Mouse (Mus musculus) spleen, adult 2 months (tissue): Measurements from ENCODE around the gene Sult6b2.

Experiments
- CTCF ChIP-seq: fragments of 200-500 bp; IDR thresholded peaks from 2 replicates; pipeline ENCODE4 v1.5.1; 2011; ENCODE audit warnings: mild to moderate bottlenecking, inconsistent platforms; ENCODE audit not compliant: insufficient read depth, insufficient read length, insufficient replicate concordance; ENCODE audit errors: extremely low read depth
- POLR2A ChIP-seq: fragments of 200-500 bp; IDR thresholded peaks from 2 replicates; pipeline ENCODE4 v1.6.1; 2011; ENCODE audit warnings: low read depth, low read length, inconsistent platforms

DNA sequence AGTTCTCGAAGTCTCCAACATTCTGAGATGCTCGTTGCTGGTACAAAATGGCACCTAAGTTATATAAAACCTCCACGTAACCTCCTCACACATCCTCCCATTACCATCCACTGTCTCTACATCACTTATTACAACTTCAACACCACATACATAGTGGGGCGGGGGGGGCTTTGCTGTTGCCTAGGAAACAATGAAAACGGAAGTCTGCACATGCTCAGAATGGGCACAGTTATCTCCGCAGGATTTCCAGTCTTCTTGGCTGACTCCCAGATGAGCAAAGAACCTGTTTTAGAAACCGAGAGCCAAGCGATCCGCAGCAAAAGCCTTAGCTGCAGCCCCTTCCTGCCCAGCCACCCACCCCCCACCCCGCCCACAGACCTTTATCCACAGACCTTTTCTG is 14.6 kb downstream of the Sult6b2 start:
- no peak for TF ChIP-seq CTCF
- no peak for TF ChIP-seq POLR2A
